Mouse (Mus musculus): ENCODE results near the gene Fabp7. TPM values are rescaled to one million over a fixed set of nuclear protein-coding genes. Genes with fewer than 3 reads are reported as not detected.

Fabp7 gene
- polyA plus RNA-seq, 1 experiment: 131 TPM

GRCm38 (mm10) chr10:57753343-57753742 is 31.3 kb upstream of the Fabp7 start:
- Histone ChIP-seq H3K4me1 (ENCODE audit: control insufficient read depth, insufficient read depth, low read length) (no peaks in the 10 kb centered on the region), H3K27me3 (ENCODE audit: control insufficient read depth, insufficient read depth, low read length) (no peaks in the 10 kb centered on the region), H3K4me3 (replicated peaks; ENCODE audit: insufficient read depth, low read depth, low read length) (no peak overlapping the region), H3K27ac (ENCODE audit: insufficient read depth, low read length) (no peak overlapping the region)
- WGBS: 97% methylated on average over 1 of the region's 1 CpGs
- TF ChIP-seq CTCF (IDR thresholded peaks at IDR 0.05; ENCODE audit: borderline replicate concordance, insufficient read depth, low read depth, low read length): no peak
- TF ChIP-seq POLR2A (IDR thresholded peaks at IDR 0.05; ENCODE audit: borderline replicate concordance, insufficient read depth, low read length): no peak
- DNase-seq: no peak

- 94% methylated on average over 2 of the region's 2 CpGs for WGBS
- no peak overlapping the region for H3K27ac ChIP-seq (ENCODE audit: insufficient read depth, low read length)
- H3K4me1 ChIP-seq (ENCODE audit: control insufficient read depth, insufficient read depth, low read length): no peaks in the 10 kb centered on the region
- no peak for TF ChIP-seq CTCF (IDR thresholded peaks at IDR 0.05; ENCODE audit: borderline replicate concordance, insufficient read depth, low read depth, low read length)
- TF ChIP-seq POLR2A (IDR thresholded peaks at IDR 0.05; ENCODE audit: borderline replicate concordance, insufficient read depth, low read length): no peak
- DNase-seq: no peak
- H3K4me3 ChIP-seq (replicated peaks; ENCODE audit: insufficient read depth, low read depth, low read length): no peak overlapping the region
- no peaks in the 10 kb centered on the region; the same call in 1 of the 2 replicates for H3K27me3 ChIP-seq (ENCODE audit: control insufficient read depth, insufficient read depth, low read length)
Observed at GRCm38 (mm10) chr10:57755201-57755736, 29.4 kb upstream of the Fabp7 start.

- no peaks in the 10 kb centered on the region; the same call in 1 of the 2 replicates for H3K27me3 ChIP-seq (ENCODE audit: control insufficient read depth, insufficient read depth, low read length)
- TF ChIP-seq CTCF (IDR thresholded peaks at IDR 0.05; ENCODE audit: borderline replicate concordance, insufficient read depth, low read depth, low read length): no peak
- TF ChIP-seq POLR2A (IDR thresholded peaks at IDR 0.05; ENCODE audit: borderline replicate concordance, insufficient read depth, low read length): no peak
- 93% methylated on average over 2 of the region's 2 CpGs for WGBS
- no peaks in the 10 kb centered on the region for H3K4me1 ChIP-seq (ENCODE audit: control insufficient read depth, insufficient read depth, low read length)
- no peak overlapping the region for H3K4me3 ChIP-seq (replicated peaks; ENCODE audit: insufficient read depth, low read depth, low read length)
- DNase-seq: no peak
- no peak overlapping the region for H3K27ac ChIP-seq (ENCODE audit: insufficient read depth, low read length)
Observed at GRCm38 (mm10) chr10:57758999-57759398, 25.7 kb upstream of the Fabp7 start.

DNA sequence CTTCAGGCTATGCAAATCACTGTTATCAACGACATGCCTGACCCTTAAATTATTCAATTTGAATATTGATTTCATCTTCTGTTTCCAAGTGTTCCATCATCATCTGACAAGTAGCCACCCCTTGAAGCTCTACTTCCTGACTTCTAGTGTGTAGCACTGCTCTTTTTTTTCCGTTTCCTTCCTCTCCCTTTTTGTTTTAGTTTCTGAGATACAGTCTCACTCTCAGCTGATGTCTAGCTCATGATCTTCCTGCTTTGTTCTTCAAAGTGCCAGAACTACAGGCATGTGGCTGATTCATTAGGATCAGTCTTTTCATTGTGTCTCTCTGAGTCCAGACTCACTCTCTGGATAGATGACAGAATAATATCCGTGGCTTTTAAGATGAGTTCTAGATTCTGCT is 24.0 kb upstream of the Fabp7 start:
- H3K27me3 ChIP-seq (ENCODE audit: control insufficient read depth, insufficient read depth, low read length): no peaks in the 10 kb centered on the region; the same call in 1 of the 2 replicates
- 62% methylated on average over 3 of the region's 3 CpGs for WGBS
- TF ChIP-seq CTCF (IDR thresholded peaks at IDR 0.05; ENCODE audit: borderline replicate concordance, insufficient read depth, low read depth, low read length) (no peak), POLR2A (IDR thresholded peaks at IDR 0.05; ENCODE audit: borderline replicate concordance, insufficient read depth, low read length) (no peak)
- no peak overlapping the region for H3K4me3 ChIP-seq (replicated peaks; ENCODE audit: insufficient read depth, low read depth, low read length)
- H3K4me1 ChIP-seq (ENCODE audit: control insufficient read depth, insufficient read depth, low read length): no peaks in the 10 kb centered on the region
- H3K27ac ChIP-seq (ENCODE audit: insufficient read depth, low read length): no peak overlapping the region
- no peak for DNase-seq

DNA sequence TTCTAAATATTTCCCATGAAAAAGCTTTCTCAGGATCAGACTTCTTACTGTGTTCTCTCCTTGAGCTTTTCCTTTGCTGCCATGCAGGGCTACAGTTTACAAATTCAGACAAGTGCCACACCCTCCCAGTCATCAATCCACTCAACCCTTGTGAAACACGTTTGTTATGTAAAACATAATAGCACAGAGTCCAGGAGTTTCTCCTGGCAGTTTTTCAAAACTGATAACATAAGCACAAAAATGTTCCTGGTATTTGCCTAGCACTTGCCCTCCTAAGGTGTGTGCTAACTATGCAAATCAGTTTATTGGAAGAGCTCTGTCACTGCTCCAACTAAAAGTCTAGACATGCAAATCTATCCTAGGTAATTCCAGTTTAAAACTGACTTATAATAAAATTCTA is 21.6 kb upstream of the Fabp7 start:
- no peak for DNase-seq
- H3K27ac ChIP-seq (ENCODE audit: insufficient read depth, low read length): no peak overlapping the region
- H3K27me3 ChIP-seq (ENCODE audit: control insufficient read depth, insufficient read depth, low read length): no peaks in the 10 kb centered on the region; the same call in 1 of the 2 replicates
- no peak overlapping the region for H3K4me3 ChIP-seq (replicated peaks; ENCODE audit: insufficient read depth, low read depth, low read length)
- H3K4me1 ChIP-seq (ENCODE audit: control insufficient read depth, insufficient read depth, low read length): no peaks in the 10 kb centered on the region
- TF ChIP-seq CTCF (IDR thresholded peaks at IDR 0.05; ENCODE audit: borderline replicate concordance, insufficient read depth, low read depth, low read length): no peak
- no peak for TF ChIP-seq POLR2A (IDR thresholded peaks at IDR 0.05; ENCODE audit: borderline replicate concordance, insufficient read depth, low read length)
- 17% methylated on average over 1 of the region's 1 CpGs for WGBS

GRCm38 (mm10) chr10:57783289-57784130 is 1.2 kb upstream of the Fabp7 start:
- H3K27me3 ChIP-seq (ENCODE audit: control insufficient read depth, insufficient read depth, low read length): no peaks in the 10 kb centered on the region
- H3K4me3 ChIP-seq (replicated peaks; ENCODE audit: insufficient read depth, low read depth, low read length): no peak overlapping the region
- no peak for TF ChIP-seq POLR2A (IDR thresholded peaks at IDR 0.05; ENCODE audit: borderline replicate concordance, insufficient read depth, low read length)
- TF ChIP-seq CTCF (IDR thresholded peaks at IDR 0.05; ENCODE audit: borderline replicate concordance, insufficient read depth, low read depth, low read length): no peak
- 63% methylated on average over 13 of the region's 13 CpGs for WGBS
- no peaks in the 10 kb centered on the region for H3K4me1 ChIP-seq (ENCODE audit: control insufficient read depth, insufficient read depth, low read length)
- no peak overlapping the region for H3K27ac ChIP-seq (ENCODE audit: insufficient read depth, low read length)
- DNase-seq: no peak

DNA sequence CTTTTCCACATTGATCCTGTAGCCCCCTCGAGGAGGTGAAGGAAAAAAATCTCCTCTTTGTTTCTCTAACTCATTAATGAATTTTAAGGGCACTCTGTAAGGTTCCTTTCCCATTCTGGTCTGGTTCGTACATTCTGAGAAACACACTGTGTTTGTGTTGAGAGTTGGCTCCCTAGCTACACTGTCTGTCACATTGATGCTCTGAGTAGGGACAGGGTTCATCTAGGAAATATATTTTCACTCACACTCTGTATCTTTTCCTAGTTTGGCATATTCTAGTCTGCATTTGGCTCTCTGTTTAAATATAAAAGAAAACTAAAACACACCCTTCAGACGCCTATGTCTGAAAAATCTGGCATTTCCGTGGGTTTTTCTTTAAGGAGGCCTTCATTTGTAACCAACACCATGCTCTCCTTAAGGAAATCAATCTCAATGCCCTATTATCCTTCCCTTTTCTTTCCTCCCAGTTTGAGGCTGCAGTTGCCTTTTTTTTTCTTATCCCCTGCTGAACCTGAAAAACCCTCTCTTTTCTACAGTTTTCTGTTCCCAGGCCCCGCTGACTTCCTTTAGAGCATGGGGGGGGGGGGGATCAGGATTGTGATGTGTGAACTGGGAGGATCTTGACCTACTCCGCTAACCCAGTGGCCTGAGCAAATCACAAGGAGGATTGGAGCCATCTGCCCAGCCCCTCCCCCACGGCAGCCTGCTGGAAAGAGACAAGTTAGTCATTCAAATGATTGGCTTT is 378 bp upstream of the Fabp7 start:
- Histone ChIP-seq H3K27me3 (ENCODE audit: control insufficient read depth, insufficient read depth, low read length) (no peaks in the 10 kb centered on the region), H3K4me1 (ENCODE audit: control insufficient read depth, insufficient read depth, low read length) (no peaks in the 10 kb centered on the region), H3K27ac (ENCODE audit: insufficient read depth, low read length) (no peak overlapping the region), H3K4me3 (replicated peaks; ENCODE audit: insufficient read depth, low read depth, low read length) (peak overlapping the region; percentile 4)
- WGBS: 30% methylated on average over 7 of the region's 7 CpGs
- TF ChIP-seq POLR2A (IDR thresholded peaks at IDR 0.05; ENCODE audit: borderline replicate concordance, insufficient read depth, low read length) (no peak), CTCF (IDR thresholded peaks at IDR 0.05; ENCODE audit: borderline replicate concordance, insufficient read depth, low read depth, low read length) (no peak)
- DNase-seq: peak; percentile 74 to 81
